Mouse (Mus musculus): ENCODE data around the gene Stx3. TPM values are rescaled to one million over a fixed set of nuclear protein-coding genes. Genes with fewer than 3 reads are reported as not detected.

Gene Stx3
- polyA plus RNA-seq, 1 experiment from 2014 or later = 24.1 TPM

- Histone ChIP-seq H3K9me3 (no peaks in the 10 kb centered on the region), H3K4me1 (replicated peaks) (peaks cover 49% of the 10 kb centered on the region), H3K4me2 (replicated peaks) (peak overlapping the region; percentile 69), H3K27ac (no peak overlapping the region), H3K9ac (replicated peaks) (peak overlapping the region; percentile 85; the same call in 1 of the 2 replicates), H3K4me3 (replicated peaks) (peak overlapping the region; percentile 76), H3K36me3 (no peaks in the 10 kb centered on the region), H3K27me3 (peaks cover 22% of the 10 kb centered on the region)
- no peak for ATAC-seq
- 16% methylated on average over 5 of the region's 5 CpGs for WGBS
These were observed 1.6 kb downstream of the Stx3 start for GRCm38 (mm10) chr19:11817586-11817985.

- Histone ChIP-seq H3K27ac (no peak overlapping the region), H3K9ac (replicated peaks) (no peak overlapping the region), H3K4me2 (replicated peaks) (peak overlapping the region; percentile 69; the same call in 1 of the 2 replicates), H3K36me3 (no peaks in the 10 kb centered on the region), H3K4me1 (replicated peaks) (peaks cover 58% of the 10 kb centered on the region), H3K4me3 (replicated peaks) (no peak overlapping the region), H3K9me3 (no peaks in the 10 kb centered on the region), H3K27me3 (peaks cover 22% of the 10 kb centered on the region)
- WGBS = 51% methylated on average over 6 of the region's 6 CpGs
- no peak for ATAC-seq
These were observed 2.5 kb downstream of the Stx3 start for GRCm38 (mm10) chr19:11816706-11817105.

GRCm38 (mm10) chr19:11814742-11815333 is 4.4 kb downstream of the Stx3 start:
- H3K27me3 ChIP-seq = peaks cover 22% of the 10 kb centered on the region
- no peak overlapping the region for H3K9ac ChIP-seq (replicated peaks)
- H3K4me2 ChIP-seq (replicated peaks) = no peak overlapping the region
- peaks cover 64% of the 10 kb centered on the region for H3K4me1 ChIP-seq (replicated peaks)
- H3K4me3 ChIP-seq (replicated peaks) = no peak overlapping the region
- peak overlapping the region; percentile 10; the same call in 1 of the 2 replicates for H3K27ac ChIP-seq
- no peaks in the 10 kb centered on the region for H3K36me3 ChIP-seq
- ATAC-seq = no peak
- no peaks in the 10 kb centered on the region for H3K9me3 ChIP-seq
- WGBS = 85% methylated on average over 6 of the region's 6 CpGs

- peak overlapping the region; percentile 61 for H3K27ac ChIP-seq
- H3K4me1 ChIP-seq (replicated peaks) = peaks cover 58% of the 10 kb centered on the region
- peak overlapping the region; percentile 15; the same call in 1 of the 2 replicates for H3K4me2 ChIP-seq (replicated peaks)
- H3K36me3 ChIP-seq = no peaks in the 10 kb centered on the region
- peak; percentile 10 for ATAC-seq
- H3K27me3 ChIP-seq = peaks cover 18% of the 10 kb centered on the region; the same call in 1 of the 2 replicates
- H3K4me3 ChIP-seq (replicated peaks) = no peak overlapping the region
- H3K9ac ChIP-seq (replicated peaks) = peak overlapping the region; percentile 0; the same call in 1 of the 2 replicates
- WGBS = 3% methylated on average over 8 of the region's 8 CpGs
- H3K9me3 ChIP-seq = no peaks in the 10 kb centered on the region
These were observed 5.6 kb downstream of the Stx3 start for GRCm38 (mm10) chr19:11813649-11814048.

- peaks cover 18% of the 10 kb centered on the region; the same call in 1 of the 2 replicates for H3K27me3 ChIP-seq
- no peaks in the 10 kb centered on the region for H3K36me3 ChIP-seq
- H3K4me2 ChIP-seq (replicated peaks) = no peak overlapping the region
- H3K4me3 ChIP-seq (replicated peaks) = no peak overlapping the region
- H3K27ac ChIP-seq = peak overlapping the region; percentile 64
- H3K9ac ChIP-seq (replicated peaks) = no peak overlapping the region
- no peaks in the 10 kb centered on the region for H3K9me3 ChIP-seq
- 0 out of 2 replicates have a peak, but pooled peaks have one; percentile 2 for ATAC-seq
- WGBS = 44% methylated on average over 4 of the region's 4 CpGs
- peaks cover 55% of the 10 kb centered on the region for H3K4me1 ChIP-seq (replicated peaks)
These were observed 6.1 kb downstream of the Stx3 start for GRCm38 (mm10) chr19:11813136-11813535.

GRCm38 (mm10) chr19:11811688-11812365 is 7.4 kb downstream of the Stx3 start:
- Histone ChIP-seq H3K27me3 (peaks cover 9% of the 10 kb centered on the region; the same call in 1 of the 2 replicates), H3K9me3 (no peaks in the 10 kb centered on the region), H3K27ac (peak overlapping the region; percentile 64), H3K36me3 (no peaks in the 10 kb centered on the region), H3K4me3 (replicated peaks) (0 out of 2 replicates have a peak overlapping the region, but pooled peaks have one; percentile 0), H3K9ac (replicated peaks) (no peak overlapping the region), H3K4me2 (replicated peaks) (peak overlapping the region; percentile 15), H3K4me1 (replicated peaks) (peaks cover 48% of the 10 kb centered on the region)
- whole genome bisulfite sequencing = 17% methylated on average over 5 of the region's 5 CpGs
- ATAC-seq = peak; percentile 96

GRCm38 (mm10) chr19:11810856-11811255 is 8.3 kb downstream of the Stx3 start:
- no peak for ATAC-seq
- Histone ChIP-seq H3K9me3 (no peaks in the 10 kb centered on the region), H3K4me1 (replicated peaks) (peaks cover 48% of the 10 kb centered on the region), H3K27me3 (no peaks in the 10 kb centered on the region), H3K4me3 (replicated peaks) (no peak overlapping the region), H3K36me3 (no peaks in the 10 kb centered on the region), H3K4me2 (replicated peaks) (no peak overlapping the region), H3K27ac (peak overlapping the region; percentile 64), H3K9ac (replicated peaks) (no peak overlapping the region)
- 38% methylated on average over 1 of the region's 1 CpGs for WGBS

- WGBS = 84% methylated on average over 5 of the region's 5 CpGs
- no peak overlapping the region for H3K27ac ChIP-seq
- ATAC-seq = no peak
These were observed 9.0 kb downstream of the Stx3 start for GRCm38 (mm10) chr19:11810003-11810758.

GRCm38 (mm10) chr19:11808452-11808851 is 10.8 kb downstream of the Stx3 start:
- Histone ChIP-seq H3K9ac (replicated peaks) (no peak overlapping the region), H3K4me1 (replicated peaks) (peaks cover 31% of the 10 kb centered on the region), H3K4me2 (replicated peaks) (no peak overlapping the region), H3K36me3 (no peaks in the 10 kb centered on the region), H3K4me3 (replicated peaks) (no peak overlapping the region), H3K27ac (no peak overlapping the region), H3K9me3 (no peaks in the 10 kb centered on the region), H3K27me3 (no peaks in the 10 kb centered on the region)
- no peak for ATAC-seq
- 87% methylated on average over 2 of the region's 2 CpGs for WGBS

More at GRCm38 (mm10) chr19:11810003-11810758, 9.0 kb downstream of the Stx3 start:
- Histone ChIP-seq H3K36me3 (no peaks in the 10 kb centered on the region), H3K9ac (replicated peaks) (no peak overlapping the region), H3K4me3 (replicated peaks) (no peak overlapping the region), H3K4me1 (replicated peaks) (peaks cover 48% of the 10 kb centered on the region), H3K27me3 (no peaks in the 10 kb centered on the region), H3K9me3 (no peaks in the 10 kb centered on the region), H3K4me2 (replicated peaks) (no peak overlapping the region)

GRCm38 (mm10) chr19:11807822-11808221 is 11.4 kb downstream of the Stx3 start:
- 24% methylated on average over 6 of the region's 6 CpGs for WGBS

GRCm38 (mm10) chr19:11807251-11807650 is 12.0 kb downstream of the Stx3 start:
- no peak for ATAC-seq
- Histone ChIP-seq H3K9me3 (no peaks in the 10 kb centered on the region), H3K27ac (no peak overlapping the region), H3K4me2 (replicated peaks) (no peak overlapping the region), H3K27me3 (no peaks in the 10 kb centered on the region), H3K36me3 (no peaks in the 10 kb centered on the region), H3K4me1 (replicated peaks) (peaks cover 19% of the 10 kb centered on the region), H3K4me3 (replicated peaks) (no peak overlapping the region), H3K9ac (replicated peaks) (no peak overlapping the region)
- 67% methylated on average over 2 of the region's 2 CpGs for WGBS

More at GRCm38 (mm10) chr19:11807822-11808221, 11.4 kb downstream of the Stx3 start:
- H3K27ac ChIP-seq = no peak overlapping the region
- no peaks in the 10 kb centered on the region for H3K36me3 ChIP-seq
- H3K9ac ChIP-seq (replicated peaks) = no peak overlapping the region
- H3K4me3 ChIP-seq (replicated peaks) = no peak overlapping the region
- ATAC-seq = no peak
- H3K27me3 ChIP-seq = no peaks in the 10 kb centered on the region
- H3K4me1 ChIP-seq (replicated peaks) = peaks cover 25% of the 10 kb centered on the region
- H3K4me2 ChIP-seq (replicated peaks) = no peak overlapping the region
- H3K9me3 ChIP-seq = no peaks in the 10 kb centered on the region

GRCm38 (mm10) chr19:11804423-11804822 is 14.8 kb downstream of the Stx3 start:
- Histone ChIP-seq H3K9me3 (no peaks in the 10 kb centered on the region), H3K36me3 (no peaks in the 10 kb centered on the region), H3K27me3 (no peaks in the 10 kb centered on the region), H3K4me3 (replicated peaks) (no peak overlapping the region), H3K4me2 (replicated peaks) (no peak overlapping the region), H3K9ac (replicated peaks) (no peak overlapping the region), H3K4me1 (replicated peaks) (no peaks in the 10 kb centered on the region), H3K27ac (no peak overlapping the region)
- ATAC-seq = no peak
- 57% methylated on average over 1 of the region's 1 CpGs for WGBS
